Mouse (Mus musculus) forebrain, embryonic 13.5 days (tissue): ENCODE measurements around the gene Crybg1. TPM values are rescaled to one million over a fixed set of nuclear protein-coding genes. Genes with fewer than 3 reads are reported as not detected.
A peak's percentile ranks its signal among the peaks of the same experiment; 100 is the strongest.
"Not testable (repeated sequence)": the region's sequence is repeated elsewhere in the genome, so short reads cannot be mapped to it uniquely, and the experiment has no call there.

Experiments
- ATAC-seq: fragments of 200-750 bp; cut with Nextera tagmentation; 2 replicates; pipeline ENCODE4 v1.8.0; 2017
- H3K27ac ChIP-seq: fragments of 300-500 bp; sonication (generic); 2 replicates; pipeline ENCODE4 v1.5.1; 2015; ENCODE audit warnings: inconsistent platforms, mild to moderate bottlenecking, moderate library complexity
- H3K27me3 ChIP-seq: fragments of 300-500 bp; sonication (generic); 2 replicates; pipeline ENCODE4 v1.6.1; 2015; ENCODE audit warnings: mild to moderate bottlenecking, inconsistent platforms
- H3K36me3 ChIP-seq: fragments of 300-500 bp; sonication (generic); 2 replicates; pipeline ENCODE4 v1.6.1; 2015; ENCODE audit warnings: mild to moderate bottlenecking, inconsistent platforms; ENCODE audit not compliant: poor library complexity, severe bottlenecking
- H3K4me1 ChIP-seq: fragments of 300-500 bp; sonication (generic); 2 replicates; pipeline ENCODE4 v1.6.1; 2015; ENCODE audit warnings: inconsistent platforms
- H3K4me2 ChIP-seq: fragments of 300-500 bp; sonication (generic); 2 replicates; pipeline ENCODE4 v1.6.1; 2015; ENCODE audit warnings: inconsistent platforms, mild to moderate bottlenecking, moderate library complexity
- H3K4me3 ChIP-seq: fragments of 300-500 bp; sonication (generic); 2 replicates; pipeline ENCODE4 v1.5.1; 2015; ENCODE audit warnings: mild to moderate bottlenecking, inconsistent platforms
- H3K9ac ChIP-seq: fragments of 300-500 bp; sonication (generic); 2 replicates; pipeline ENCODE4 v1.6.1; 2015; ENCODE audit warnings: mild to moderate bottlenecking, inconsistent platforms
- H3K9me3 ChIP-seq: fragments of 300-500 bp; sonication (generic); replicated peaks from 2 replicates; pipeline ENCODE4 v1.6.1; 2016; ENCODE audit warnings: inconsistent platforms
- WGBS: fragments of 180-500 bp; shearing (Covaris S2); methylation state at CpG from one replicate; pipeline ENCODE4 v1.1.7; 2015; 5-methylcytosine and 5-hydroxymethylcytosine counted together
- polyA plus RNA-seq: library from polyadenylated mRNA; unstranded; fragments of >200 nt; fragmentation: Nextera tagmentation; extraction: Ambion mirVana; gene quantifications from 2 replicates; pipeline ENCODE4 v1.2.1, GENCODE M21; 2015

Gene Crybg1
- polyA plus RNA-seq, 1 experiment from 2014 or later: 0.28 TPM

GRCm38 (mm10) chr10:43925776-43926175 is 222.9 kb downstream of the Crybg1 start:
- WGBS: 93% methylated on average over 9 of the region's 9 CpGs
- not testable (repeated sequence) for H3K9ac ChIP-seq

DNA sequence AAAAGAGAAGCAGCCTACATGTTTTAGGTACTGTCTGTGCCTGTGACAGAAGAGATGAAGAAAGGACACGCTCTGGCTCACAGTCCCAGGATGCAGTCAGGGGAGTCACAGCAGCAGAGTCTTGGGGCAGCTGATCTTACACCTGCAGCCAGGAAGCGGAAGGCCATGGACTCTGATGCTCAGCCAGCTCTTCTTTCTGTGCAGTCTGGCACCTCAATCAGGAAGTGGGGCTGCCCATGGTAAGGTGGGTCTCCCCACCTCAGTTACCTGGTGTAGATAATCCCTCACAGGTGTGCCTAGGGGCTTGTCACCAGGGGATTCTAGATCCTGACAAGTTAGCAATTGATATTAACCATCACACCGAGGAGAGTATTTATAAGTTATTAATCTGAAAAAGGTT is 225.6 kb downstream of the Crybg1 start:
- no peak for ATAC-seq
- no peak overlapping the region for H3K27ac ChIP-seq
- no peak overlapping the region for H3K4me3 ChIP-seq
- H3K4me2 ChIP-seq: no peak overlapping the region
- H3K27me3 ChIP-seq: no peaks in the 10 kb centered on the region
- 93% methylated on average over 3 of the region's 3 CpGs for WGBS
- H3K36me3 ChIP-seq: peaks cover 9% of the 10 kb centered on the region
- no peak overlapping the region for H3K9ac ChIP-seq
- no peaks in the 10 kb centered on the region; the same call in 1 of the 2 replicates for H3K4me1 ChIP-seq
- no peaks in the 10 kb centered on the region for H3K9me3 ChIP-seq

More at GRCm38 (mm10) chr10:43925776-43926175, 222.9 kb downstream of the Crybg1 start:
- not testable (repeated sequence) for H3K4me3 ChIP-seq, ATAC-seq, H3K27me3 ChIP-seq, H3K9me3 ChIP-seq, H3K4me2 ChIP-seq, H3K4me1 ChIP-seq, H3K27ac ChIP-seq
- peaks cover 30% of the 10 kb centered on the region for H3K36me3 ChIP-seq

- Histone ChIP-seq H3K27ac (no peak overlapping the region), H3K9ac (no peak overlapping the region), H3K4me3 (no peak overlapping the region), H3K9me3 (no peaks in the 10 kb centered on the region), H3K36me3 (peaks cover 9% of the 10 kb centered on the region), H3K4me2 (no peak overlapping the region), H3K4me1 (no peaks in the 10 kb centered on the region), H3K27me3 (no peaks in the 10 kb centered on the region)
- 41% methylated on average over 17 of the region's 17 CpGs for WGBS
- peak; percentile 79 for ATAC-seq
Measured at GRCm38 (mm10) chr10:43918696-43919608, 229.7 kb downstream of the Crybg1 start.

DNA sequence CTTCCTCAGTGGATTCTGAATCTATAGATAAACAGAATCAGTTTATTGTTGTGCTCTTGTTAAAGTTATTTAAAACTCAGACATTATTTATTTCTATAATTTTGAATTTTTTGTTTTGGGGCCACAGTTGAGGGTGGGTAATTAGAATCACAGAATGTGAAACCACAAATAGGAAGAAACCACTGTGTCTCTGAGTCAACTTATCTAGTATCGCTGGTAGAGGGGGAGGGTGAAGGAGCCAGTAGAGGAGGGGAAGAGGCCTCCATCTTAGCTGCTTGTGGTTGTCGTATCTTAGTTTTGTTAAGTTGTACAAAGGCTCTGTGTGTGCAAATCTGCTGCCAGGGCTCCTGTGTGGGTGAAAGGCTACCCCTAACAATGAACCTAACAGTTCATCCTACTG is 231.9 kb downstream of the Crybg1 start:
- no peaks in the 10 kb centered on the region for H3K27me3 ChIP-seq
- whole genome bisulfite sequencing: 93% methylated on average over 2 of the region's 2 CpGs

GRCm38 (mm10) chr10:43916181-43916580 is 232.5 kb downstream of the Crybg1 start:
- ATAC-seq: no peak
- 79% methylated on average over 12 of the region's 12 CpGs for WGBS
- no peak overlapping the region for H3K9ac ChIP-seq

More for the DNA sequence above, 231.9 kb downstream of the Crybg1 start:
- H3K36me3 ChIP-seq: peaks cover 8% of the 10 kb centered on the region
- H3K9me3 ChIP-seq: no peaks in the 10 kb centered on the region
- H3K27ac ChIP-seq: no peak overlapping the region
- H3K4me3 ChIP-seq: no peak overlapping the region
- H3K4me1 ChIP-seq: no peaks in the 10 kb centered on the region
- H3K4me2 ChIP-seq: no peak overlapping the region
- no peak overlapping the region for H3K9ac ChIP-seq
- ATAC-seq: no peak

GRCm38 (mm10) chr10:43912236-43912635 is 236.4 kb downstream of the Crybg1 start:
- WGBS: 94% methylated on average over 3 of the region's 3 CpGs

More at GRCm38 (mm10) chr10:43916181-43916580, 232.5 kb downstream of the Crybg1 start:
- Histone ChIP-seq H3K4me3 (no peak overlapping the region), H3K27me3 (no peaks in the 10 kb centered on the region), H3K9me3 (no peaks in the 10 kb centered on the region), H3K4me1 (no peaks in the 10 kb centered on the region), H3K27ac (no peak overlapping the region), H3K4me2 (no peak overlapping the region), H3K36me3 (peaks cover 10% of the 10 kb centered on the region)

DNA sequence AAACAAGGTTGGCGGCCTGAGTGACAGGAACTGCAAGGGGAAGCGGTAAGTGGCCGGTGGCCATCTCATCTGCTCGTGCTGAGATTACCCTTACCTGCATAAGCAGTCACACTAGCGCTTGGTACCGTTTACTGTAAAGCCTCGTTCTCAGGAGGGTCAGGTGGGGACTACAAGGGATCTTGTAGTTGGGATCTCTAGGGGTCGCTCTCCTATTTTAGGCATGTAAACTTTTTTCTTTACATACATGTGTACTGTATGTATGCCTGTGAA is 237.8 kb downstream of the Crybg1 start:
- H3K27ac ChIP-seq: no peak overlapping the region
- no peak overlapping the region for H3K4me3 ChIP-seq
- H3K27me3 ChIP-seq: no peaks in the 10 kb centered on the region
- H3K4me2 ChIP-seq: no peak overlapping the region
- H3K9ac ChIP-seq: no peak overlapping the region
- H3K36me3 ChIP-seq: peaks cover 20% of the 10 kb centered on the region
- H3K9me3 ChIP-seq: no peaks in the 10 kb centered on the region
- ATAC-seq: no peak
- H3K4me1 ChIP-seq: no peaks in the 10 kb centered on the region
- 91% methylated on average over 8 of the region's 8 CpGs for whole genome bisulfite sequencing

More at GRCm38 (mm10) chr10:43912236-43912635, 236.4 kb downstream of the Crybg1 start:
- H3K27ac ChIP-seq: no peak overlapping the region
- no peak overlapping the region for H3K4me3 ChIP-seq
- H3K9me3 ChIP-seq: no peaks in the 10 kb centered on the region
- H3K36me3 ChIP-seq: peaks cover 20% of the 10 kb centered on the region
- H3K4me2 ChIP-seq: no peak overlapping the region
- H3K4me1 ChIP-seq: no peaks in the 10 kb centered on the region
- ATAC-seq: no peak
- H3K9ac ChIP-seq: no peak overlapping the region
- H3K27me3 ChIP-seq: no peaks in the 10 kb centered on the region

DNA sequence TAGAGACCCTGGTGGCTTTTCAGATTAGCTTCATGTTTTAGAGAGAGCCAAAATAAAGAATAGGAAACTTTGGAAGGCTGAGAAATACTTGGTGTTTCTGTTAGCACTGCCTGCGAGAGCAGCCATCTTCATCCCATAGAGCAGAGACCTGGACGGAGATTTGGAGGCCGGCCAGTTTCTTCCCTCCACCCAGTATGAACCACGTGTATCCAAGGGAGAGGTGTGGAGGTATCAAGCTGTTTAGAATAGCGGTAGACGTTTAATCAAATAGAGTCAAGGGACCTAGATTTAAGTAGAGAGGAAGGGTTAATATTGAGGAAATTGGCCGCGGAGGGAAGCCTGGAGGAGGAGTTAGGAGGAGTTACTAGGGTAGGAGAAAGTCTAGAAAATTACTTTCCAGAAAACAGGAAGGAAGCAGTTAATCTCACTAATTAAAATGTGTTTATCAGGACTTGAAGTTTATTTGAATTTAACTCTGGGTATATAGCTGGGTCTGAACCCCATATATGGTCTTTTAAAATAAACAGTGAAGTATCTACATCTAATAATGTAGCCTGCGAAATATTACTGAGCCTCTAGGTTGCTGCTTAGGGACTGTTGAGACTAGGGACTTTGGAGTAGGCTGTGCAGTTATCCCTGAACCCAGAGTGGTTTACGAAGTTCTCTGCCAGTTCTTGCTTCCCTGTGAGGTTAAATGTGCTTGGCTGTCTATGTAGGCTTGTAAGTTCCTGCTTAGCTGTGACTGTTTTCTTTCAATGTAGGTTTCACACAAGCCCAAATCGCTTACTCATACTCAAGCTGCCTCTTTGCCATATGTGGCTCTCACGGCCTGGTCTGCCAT is 238.4 kb downstream of the Crybg1 start:
- H3K36me3 ChIP-seq: peaks cover 20% of the 10 kb centered on the region
- WGBS: 86% methylated on average over 12 of the region's 12 CpGs
- H3K27me3 ChIP-seq: no peaks in the 10 kb centered on the region
- no peak overlapping the region for H3K9ac ChIP-seq
- no peaks in the 10 kb centered on the region for H3K4me1 ChIP-seq
- H3K4me2 ChIP-seq: no peak overlapping the region
- no peaks in the 10 kb centered on the region for H3K9me3 ChIP-seq
- no peak for ATAC-seq
- H3K4me3 ChIP-seq: no peak overlapping the region
- no peak overlapping the region for H3K27ac ChIP-seq

- WGBS: 94% methylated on average over 1 of the region's 1 CpGs
- no peak overlapping the region for H3K27ac ChIP-seq
- H3K27me3 ChIP-seq: no peaks in the 10 kb centered on the region
- no peak overlapping the region for H3K4me2 ChIP-seq
- no peak overlapping the region for H3K4me3 ChIP-seq
- ATAC-seq: no peak
- no peaks in the 10 kb centered on the region for H3K36me3 ChIP-seq
- no peak overlapping the region; the same call in 1 of the 2 replicates for H3K9ac ChIP-seq
- H3K4me1 ChIP-seq: peaks cover 14% of the 10 kb centered on the region
- H3K9me3 ChIP-seq: no peaks in the 10 kb centered on the region
Measured at GRCm38 (mm10) chr10:43904569-43904968, 244.1 kb downstream of the Crybg1 start.

DNA sequence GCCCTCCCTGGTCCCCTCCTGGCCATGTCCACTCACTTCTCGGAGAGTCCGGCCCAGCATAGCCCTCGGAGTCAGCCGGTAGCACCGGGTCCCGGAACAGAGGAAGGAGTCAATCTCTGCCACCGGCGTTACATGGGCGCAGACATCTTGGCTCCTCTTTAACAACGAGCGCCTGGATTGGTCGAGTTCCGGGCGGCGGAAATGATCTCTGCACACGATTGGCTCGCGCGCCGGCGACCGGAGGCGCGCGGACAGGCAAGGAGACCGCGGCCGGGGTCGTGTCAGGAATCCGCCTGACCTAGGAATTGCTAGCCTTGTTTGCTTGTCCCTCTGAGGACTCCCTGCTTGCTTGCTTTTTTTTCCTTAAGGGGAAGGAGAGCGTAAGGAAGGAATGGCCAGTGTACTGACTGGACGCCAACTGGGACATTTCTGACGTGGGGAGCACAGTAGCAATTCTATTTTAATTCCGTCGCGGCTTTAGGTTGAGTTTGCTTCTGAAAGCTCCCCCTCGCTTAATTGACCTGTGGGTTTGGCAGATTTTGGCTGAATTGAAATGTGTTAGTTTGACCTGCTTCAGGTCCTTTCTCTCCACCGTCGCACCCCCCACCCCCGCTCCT is 247.0 kb downstream of the Crybg1 start, which contains the start of the genes Qrsl1 and Rtn4ip1:
Gene Qrsl1 (minus strand): TSS at position 168 of the 617 bp plus-strand sequence.
Gene Rtn4ip1 (plus strand): TSS at position 230 of the 617 bp plus-strand sequence.
- H3K36me3 ChIP-seq: 0 out of 2 replicates have a peak, but pooled peaks cover 4% of the 10 kb centered on the region
- H3K4me3 ChIP-seq: peak within 1 kb of the TSS; percentile 76
- peak within 1 kb of the TSS; percentile 81 for H3K4me2 ChIP-seq
- peak within 1 kb of the TSS; percentile 44; the same call in 1 of the 2 replicates for H3K27ac ChIP-seq
- ATAC-seq: peak; percentile 99
- peak within 1 kb of the TSS; percentile 76 for H3K9ac ChIP-seq
- no peaks in the 10 kb centered on the region for H3K27me3 ChIP-seq
- WGBS: under 1% methylated on average over 40 of the region's 40 CpGs
- no peaks in the 10 kb centered on the region for H3K9me3 ChIP-seq
- peaks cover 14% of the 10 kb centered on the region for H3K4me1 ChIP-seq

GRCm38 (mm10) chr10:43900883-43901570 is 247.6 kb downstream of the Crybg1 start:
- H3K4me3 ChIP-seq: peak overlapping the region; percentile 76
- H3K27ac ChIP-seq: no peak overlapping the region
- peak overlapping the region; percentile 81 for H3K4me2 ChIP-seq
- 7% methylated on average over 30 of the region's 30 CpGs for WGBS
- H3K36me3 ChIP-seq: 0 out of 2 replicates have a peak, but pooled peaks cover 4% of the 10 kb centered on the region
- no peaks in the 10 kb centered on the region for H3K27me3 ChIP-seq
- H3K9ac ChIP-seq: peak overlapping the region; percentile 76
- H3K4me1 ChIP-seq: peaks cover 14% of the 10 kb centered on the region
- no peaks in the 10 kb centered on the region for H3K9me3 ChIP-seq
- ATAC-seq: no peak; the same call in 1 of the 2 replicates
